Mouse (Mus musculus) kidney, adult 2 months (tissue): ENCODE results near the gene Tmc4.

Experiments used
- CTCF ChIP-seq: fragments of 200-500 bp; conservative IDR thresholded peaks from 2 replicates; pipeline ENCODE4 v1.5.1; 2011; ENCODE audit warnings: low read depth, mild to moderate bottlenecking, control low read depth, low read length, moderate library complexity, mixed read lengths; ENCODE audit not compliant: insufficient read depth, insufficient read length
- POLR2A ChIP-seq: fragments of 200-500 bp; IDR thresholded peaks from one replicate; pipeline ENCODE4 v1.6.1; 2011; ENCODE audit warnings: low read depth, low read length, control low read depth

- TF ChIP-seq CTCF (no peak), POLR2A (no peak)
Measured at GRCm38 (mm10) chr7:3616057-3616388, 61.3 kb downstream of the Tmc4 start, which contains the start of gene Oscar.
